Mouse (Mus musculus) neural tube, embryonic 15.5 days (tissue): ENCODE data around the gene Apobec3. TPM values are rescaled to one million over a fixed set of nuclear protein-coding genes. Genes with fewer than 3 reads are reported as not detected.

Experiments used
- ATAC-seq: fragments of 200-750 bp; cut with Nextera tagmentation; 2 replicates; pipeline ENCODE4 v1.8.0; 2017; ENCODE audit warnings: mild to moderate bottlenecking, moderate TSS enrichment, moderate library complexity; ENCODE audit not compliant: low FRiP score
- H3K27ac ChIP-seq: fragments of 300-500 bp; sonication (generic); replicated peaks from 2 replicates; pipeline ENCODE4 v1.5.1; 2015; ENCODE audit warnings: mild to moderate bottlenecking, inconsistent platforms
- H3K27me3 ChIP-seq: fragments of 300-500 bp; sonication (generic); replicated peaks from 2 replicates; pipeline ENCODE4 v1.6.1; 2015; ENCODE audit warnings: inconsistent platforms
- H3K36me3 ChIP-seq: fragments of 300-500 bp; sonication (generic); 2 replicates; pipeline ENCODE4 v1.6.1; 2015; ENCODE audit warnings: inconsistent platforms
- H3K4me1 ChIP-seq: fragments of 300-500 bp; sonication (generic); 2 replicates; pipeline ENCODE4 v1.6.1; 2015; ENCODE audit warnings: inconsistent platforms
- H3K4me2 ChIP-seq: fragments of 300-500 bp; sonication (generic); 2 replicates; pipeline ENCODE4 v1.6.1; 2015; ENCODE audit warnings: inconsistent platforms, mild to moderate bottlenecking, moderate library complexity
- H3K4me3 ChIP-seq: fragments of 300-500 bp; sonication (generic); replicated peaks from 2 replicates; pipeline ENCODE4 v1.5.1; 2015; ENCODE audit warnings: mild to moderate bottlenecking, inconsistent platforms
- H3K9ac ChIP-seq: fragments of 300-500 bp; sonication (generic); replicated peaks from 2 replicates; pipeline ENCODE4 v1.6.1; 2015; ENCODE audit warnings: mild to moderate bottlenecking, inconsistent platforms
- H3K9me3 ChIP-seq: fragments of 300-500 bp; sonication (generic); replicated peaks from 2 replicates; pipeline ENCODE4 v1.6.1; 2016; ENCODE audit warnings: inconsistent platforms
- WGBS: fragments of 180-500 bp; shearing (Covaris S2); methylation state at CpG from one replicate; pipeline ENCODE4 v1.1.7; 2015; ENCODE audit warnings: mixed read lengths; 5-methylcytosine and 5-hydroxymethylcytosine counted together
- polyA plus RNA-seq: library from polyadenylated mRNA; unstranded; fragments of >200 nt; fragmentation: Nextera tagmentation; extraction: Ambion mirVana; gene quantifications from 2 replicates; pipeline ENCODE4 v1.2.1, GENCODE M21; 2015

Apobec3 gene
- polyA plus RNA-seq, 1 experiment from 2014 or later = 4.8 TPM

DNA sequence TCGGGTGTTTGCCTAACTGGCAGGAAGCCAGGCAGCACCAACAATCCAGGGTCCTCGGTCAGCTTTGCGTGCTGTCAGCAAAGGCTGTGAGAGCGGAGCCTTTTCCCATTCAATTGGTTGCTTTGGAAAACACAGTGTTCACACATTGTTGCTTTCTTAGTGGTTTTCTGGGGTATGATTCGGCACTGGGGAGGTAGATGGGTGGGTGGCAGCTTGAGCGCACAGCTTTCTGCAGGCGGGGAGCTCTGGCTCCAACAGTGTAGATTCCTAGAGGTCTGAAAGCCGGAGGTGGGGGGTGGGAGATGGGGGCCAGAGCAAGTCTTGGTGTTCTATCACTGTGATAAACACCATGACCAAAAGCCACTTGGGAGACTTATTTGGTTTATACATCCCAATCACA is 19.9 kb downstream of the Apobec3 start:
- 83% methylated on average over 8 of the region's 8 CpGs for WGBS
- Histone ChIP-seq H3K27me3 (no peaks in the 10 kb centered on the region), H3K4me3 (no peak overlapping the region), H3K36me3 (no peaks in the 10 kb centered on the region), H3K4me1 (no peaks in the 10 kb centered on the region), H3K27ac (no peak overlapping the region), H3K4me2 (no peak overlapping the region), H3K9me3 (no peaks in the 10 kb centered on the region), H3K9ac (no peak overlapping the region)
- ATAC-seq = no peak

DNA sequence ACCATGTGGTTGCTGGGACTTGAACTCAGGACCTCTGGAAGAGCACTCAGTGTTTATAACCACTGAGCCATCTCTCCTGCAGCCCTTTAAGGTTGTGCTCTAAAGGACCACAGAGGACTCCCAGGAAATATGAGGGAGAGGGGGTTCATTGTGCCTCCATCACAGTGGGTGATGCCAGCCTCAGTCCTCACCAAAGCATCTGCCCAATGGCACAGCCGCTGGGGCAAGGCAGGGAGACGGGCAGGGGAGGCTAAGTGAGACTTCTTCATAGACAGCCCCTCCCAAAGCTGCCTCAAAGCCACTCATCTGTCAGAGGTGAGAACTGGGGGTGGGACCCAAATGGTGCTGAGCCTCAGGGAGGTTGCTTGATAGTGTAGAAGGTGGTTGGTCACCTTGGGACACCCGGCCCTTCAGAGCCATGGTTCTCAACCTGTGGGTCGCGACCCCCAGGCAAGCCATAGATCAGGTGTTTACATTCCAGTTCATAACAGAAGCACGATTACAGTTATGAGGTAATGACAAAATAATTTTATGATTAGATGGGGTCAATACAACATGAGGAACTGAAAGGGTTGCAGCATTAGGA is 22.4 kb downstream of the Apobec3 start:
- H3K36me3 ChIP-seq = peaks cover 14% of the 10 kb centered on the region; the same call in 1 of the 2 replicates
- no peaks in the 10 kb centered on the region for H3K27me3 ChIP-seq
- H3K9me3 ChIP-seq = no peaks in the 10 kb centered on the region
- H3K4me3 ChIP-seq = no peak overlapping the region
- no peak overlapping the region for H3K4me2 ChIP-seq
- no peaks in the 10 kb centered on the region for H3K4me1 ChIP-seq
- 90% methylated on average over 6 of the region's 6 CpGs for WGBS
- H3K27ac ChIP-seq = no peak overlapping the region
- ATAC-seq = no peak
- no peak overlapping the region for H3K9ac ChIP-seq

GRCm38 (mm10) chr15:79914357-79914756 is 22.9 kb downstream of the Apobec3 start:
- H3K9ac ChIP-seq = no peak overlapping the region
- peaks cover 14% of the 10 kb centered on the region; the same call in 1 of the 2 replicates for H3K36me3 ChIP-seq
- no peak overlapping the region for H3K27ac ChIP-seq
- no peak overlapping the region for H3K4me2 ChIP-seq
- WGBS = 76% methylated on average over 3 of the region's 3 CpGs
- no peak for ATAC-seq
- no peaks in the 10 kb centered on the region for H3K9me3 ChIP-seq
- no peak overlapping the region for H3K4me3 ChIP-seq
- H3K4me1 ChIP-seq = no peaks in the 10 kb centered on the region
- no peaks in the 10 kb centered on the region for H3K27me3 ChIP-seq

DNA sequence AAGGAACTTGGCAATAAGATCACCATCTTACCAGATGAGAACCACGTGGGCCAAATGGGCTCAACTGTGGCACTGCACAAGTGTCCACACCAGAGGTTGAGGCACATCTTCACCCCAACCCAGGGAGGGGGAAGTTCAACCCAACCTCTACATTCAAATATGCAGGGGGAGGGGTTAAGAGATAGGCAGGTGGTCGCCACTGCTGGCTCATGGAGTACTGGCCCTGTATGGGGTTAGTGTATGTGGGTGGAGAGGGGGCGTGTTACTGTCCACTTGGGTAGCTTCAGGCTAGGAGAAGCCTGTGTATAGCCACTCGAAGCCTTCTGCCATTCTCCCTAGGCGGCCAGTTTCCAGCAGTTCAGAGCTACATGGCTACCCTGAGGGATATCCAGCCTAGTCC is 24.7 kb downstream of the Apobec3 start:
- Histone ChIP-seq H3K4me2 (no peak overlapping the region), H3K4me1 (no peaks in the 10 kb centered on the region), H3K4me3 (no peak overlapping the region), H3K9me3 (no peaks in the 10 kb centered on the region), H3K27ac (no peak overlapping the region), H3K36me3 (peaks cover 14% of the 10 kb centered on the region; the same call in 1 of the 2 replicates), H3K9ac (no peak overlapping the region), H3K27me3 (no peaks in the 10 kb centered on the region)
- ATAC-seq = no peak
- 81% methylated on average over 5 of the region's 5 CpGs for WGBS

GRCm38 (mm10) chr15:79917111-79917720 is 25.8 kb downstream of the Apobec3 start:
- Histone ChIP-seq H3K4me2 (no peak overlapping the region), H3K9ac (no peak overlapping the region), H3K9me3 (no peaks in the 10 kb centered on the region), H3K4me1 (no peaks in the 10 kb centered on the region), H3K4me3 (no peak overlapping the region), H3K27me3 (no peaks in the 10 kb centered on the region), H3K27ac (no peak overlapping the region), H3K36me3 (peaks cover 19% of the 10 kb centered on the region)
- 96% methylated on average over 14 of the region's 14 CpGs for WGBS
- no peak for ATAC-seq

GRCm38 (mm10) chr15:79918485-79918884 is 27.0 kb downstream of the Apobec3 start:
- Histone ChIP-seq H3K4me2 (no peak overlapping the region), H3K4me3 (no peak overlapping the region), H3K27ac (no peak overlapping the region), H3K36me3 (peaks cover 20% of the 10 kb centered on the region), H3K27me3 (no peaks in the 10 kb centered on the region), H3K9ac (no peak overlapping the region), H3K4me1 (no peaks in the 10 kb centered on the region), H3K9me3 (no peaks in the 10 kb centered on the region)
- WGBS = 95% methylated on average over 16 of the region's 16 CpGs
- ATAC-seq = no peak

- peaks cover 20% of the 10 kb centered on the region for H3K36me3 ChIP-seq
Observed at GRCm38 (mm10) chr15:79919787-79920186, 28.3 kb downstream of the Apobec3 start.

GRCm38 (mm10) chr15:79926856-79927416 is 35.5 kb downstream of the Apobec3 start:
- peak overlapping the region; percentile 91 for H3K4me2 ChIP-seq
- peak overlapping the region; percentile 74 for H3K27ac ChIP-seq
- peaks cover 3% of the 10 kb centered on the region; the same call in 1 of the 2 replicates for H3K36me3 ChIP-seq
- H3K27me3 ChIP-seq = no peaks in the 10 kb centered on the region
- H3K4me1 ChIP-seq = peaks cover 21% of the 10 kb centered on the region
- ATAC-seq = no peak
- WGBS = 87% methylated on average over 11 of the region's 11 CpGs
- H3K9ac ChIP-seq = peak overlapping the region; percentile 60; the same call in 1 of the 2 replicates
- no peaks in the 10 kb centered on the region for H3K9me3 ChIP-seq
- H3K4me3 ChIP-seq = peak overlapping the region; percentile 59

More at GRCm38 (mm10) chr15:79919787-79920186, 28.3 kb downstream of the Apobec3 start:
- no peaks in the 10 kb centered on the region for H3K27me3 ChIP-seq
- ATAC-seq = no peak
- WGBS = 65% methylated on average over 2 of the region's 2 CpGs
- no peak overlapping the region for H3K4me3 ChIP-seq
- no peak overlapping the region for H3K9ac ChIP-seq
- H3K4me2 ChIP-seq = no peak overlapping the region
- H3K27ac ChIP-seq = no peak overlapping the region
- no peaks in the 10 kb centered on the region for H3K9me3 ChIP-seq
- H3K4me1 ChIP-seq = no peaks in the 10 kb centered on the region

- H3K4me2 ChIP-seq = peak overlapping the region; percentile 91
- under 1% methylated on average over 29 of the region's 29 CpGs for WGBS
- peak; percentile 90 for ATAC-seq
- peak overlapping the region; percentile 74 for H3K27ac ChIP-seq
- H3K36me3 ChIP-seq = no peaks in the 10 kb centered on the region
- peak overlapping the region; percentile 60 for H3K9ac ChIP-seq
- H3K4me1 ChIP-seq = peaks cover 27% of the 10 kb centered on the region
- peak overlapping the region; percentile 59 for H3K4me3 ChIP-seq
- H3K27me3 ChIP-seq = 0 out of 2 replicates have a peak, but pooled peaks cover under 1% of the 10 kb centered on the region
- H3K9me3 ChIP-seq = no peaks in the 10 kb centered on the region
Observed at GRCm38 (mm10) chr15:79927637-79928122, 36.2 kb downstream of the Apobec3 start.

- H3K36me3 ChIP-seq = no peaks in the 10 kb centered on the region
- peaks cover 7% of the 10 kb centered on the region for H3K27me3 ChIP-seq
- peak overlapping the region; percentile 74 for H3K27ac ChIP-seq
- WGBS = 94% methylated on average over 3 of the region's 3 CpGs
- H3K4me2 ChIP-seq = peak overlapping the region; percentile 91
- peak overlapping the region; percentile 59 for H3K4me3 ChIP-seq
- peak overlapping the region; percentile 60 for H3K9ac ChIP-seq
- H3K4me1 ChIP-seq = peaks cover 33% of the 10 kb centered on the region
- no peak for ATAC-seq
- H3K9me3 ChIP-seq = no peaks in the 10 kb centered on the region
Observed at GRCm38 (mm10) chr15:79928316-79928715, 36.9 kb downstream of the Apobec3 start.

DNA sequence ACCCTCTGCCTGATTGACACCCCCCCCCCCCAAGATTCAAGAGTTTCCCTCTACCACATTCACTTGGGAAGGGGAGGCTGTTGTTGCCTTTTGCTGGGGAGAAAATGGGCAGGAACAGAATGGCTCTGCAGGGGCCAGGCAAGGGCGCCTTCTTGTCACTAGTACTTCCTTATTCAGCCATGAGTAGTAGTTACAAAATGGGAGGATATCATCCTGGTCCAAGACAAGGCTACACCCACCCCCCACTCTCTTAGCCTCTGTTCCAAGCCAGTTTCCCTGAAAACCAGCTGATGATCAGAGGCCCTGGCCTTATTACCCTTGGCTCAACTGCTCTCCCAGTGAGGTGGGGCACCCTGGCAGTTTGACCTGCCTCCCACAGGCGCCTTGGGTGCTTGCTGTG is 37.3 kb downstream of the Apobec3 start:
- no peak for ATAC-seq
- H3K36me3 ChIP-seq = no peaks in the 10 kb centered on the region
- H3K4me2 ChIP-seq = no peak overlapping the region
- H3K27ac ChIP-seq = no peak overlapping the region
- no peaks in the 10 kb centered on the region for H3K9me3 ChIP-seq
- 88% methylated on average over 2 of the region's 2 CpGs for WGBS
- no peak overlapping the region for H3K9ac ChIP-seq
- peaks cover 11% of the 10 kb centered on the region for H3K27me3 ChIP-seq
- peaks cover 38% of the 10 kb centered on the region for H3K4me1 ChIP-seq
- no peak overlapping the region for H3K4me3 ChIP-seq

GRCm38 (mm10) chr15:79929734-79930133 is 38.3 kb downstream of the Apobec3 start:
- H3K9ac ChIP-seq = no peak overlapping the region
- no peak for ATAC-seq
- H3K36me3 ChIP-seq = no peaks in the 10 kb centered on the region
- peaks cover 12% of the 10 kb centered on the region for H3K27me3 ChIP-seq
- H3K4me2 ChIP-seq = no peak overlapping the region
- H3K27ac ChIP-seq = no peak overlapping the region
- no peaks in the 10 kb centered on the region for H3K9me3 ChIP-seq
- 85% methylated on average over 3 of the region's 3 CpGs for WGBS
- H3K4me1 ChIP-seq = peaks cover 47% of the 10 kb centered on the region
- H3K4me3 ChIP-seq = no peak overlapping the region
